Mouse (Mus musculus) heart, adult 9 months (tissue): ENCODE measurements around the gene Ankrd55.
"Not testable (repeated sequence)": the region's sequence is repeated elsewhere in the genome, so short reads cannot be mapped to it uniquely, and the experiment has no call there.

Experiments
- DNase-seq, 2 experiments: peaks; one replicate each; pipeline ENCODE4 v3.0.0; 2022; ENCODE audit warnings: low spot score in 2 of 2

The Ankrd55 gene

GRCm38 (mm10) chr13:112411216-112411822, 123.1 kb downstream of the Ankrd55 start:
- DNase-seq, result no peak

DNA sequence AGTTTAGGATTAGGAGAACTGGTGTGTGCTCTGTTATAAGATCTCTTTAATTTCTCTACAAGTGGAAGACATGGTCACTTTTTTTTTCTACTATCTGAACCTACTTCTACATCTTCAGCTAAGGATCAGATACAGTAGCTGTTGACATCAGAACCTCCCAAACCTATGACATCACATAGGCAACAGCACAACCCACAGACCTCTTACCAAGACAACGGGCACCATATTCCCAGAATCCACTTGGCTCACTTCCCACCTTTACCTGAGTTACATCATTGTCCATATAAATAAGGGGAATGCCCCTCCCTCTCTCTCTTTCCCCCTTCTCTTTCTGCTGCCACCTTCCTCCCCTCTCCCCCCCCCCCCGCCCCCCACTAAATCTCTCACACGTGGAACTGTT, 124.0 kb downstream of the Ankrd55 start:
- DNase-seq, result no peak

GRCm38 (mm10) chr13:112412824-112413223, 124.6 kb downstream of the Ankrd55 start:
- no peak for DNase-seq

DNA sequence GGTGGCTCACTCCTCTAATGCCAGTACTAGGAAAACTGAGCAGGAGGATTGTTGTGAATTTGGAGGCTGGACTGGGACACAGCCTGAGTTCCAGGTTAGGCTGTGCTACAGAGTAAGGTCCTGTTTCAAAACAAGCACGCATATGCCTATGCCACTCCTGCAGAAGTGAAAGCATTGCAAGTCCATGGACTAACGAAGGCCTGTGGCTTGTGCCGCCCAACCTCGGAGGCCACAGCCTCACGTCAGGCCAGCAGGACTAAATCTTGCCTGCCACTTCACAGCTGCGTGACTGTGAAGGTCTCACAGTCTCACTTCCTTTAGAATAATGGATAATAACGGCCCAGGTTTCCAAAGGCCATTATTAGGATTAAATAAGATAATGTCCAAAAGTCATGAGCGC, 125.4 kb downstream of the Ankrd55 start:
- no peak for DNase-seq

DNA sequence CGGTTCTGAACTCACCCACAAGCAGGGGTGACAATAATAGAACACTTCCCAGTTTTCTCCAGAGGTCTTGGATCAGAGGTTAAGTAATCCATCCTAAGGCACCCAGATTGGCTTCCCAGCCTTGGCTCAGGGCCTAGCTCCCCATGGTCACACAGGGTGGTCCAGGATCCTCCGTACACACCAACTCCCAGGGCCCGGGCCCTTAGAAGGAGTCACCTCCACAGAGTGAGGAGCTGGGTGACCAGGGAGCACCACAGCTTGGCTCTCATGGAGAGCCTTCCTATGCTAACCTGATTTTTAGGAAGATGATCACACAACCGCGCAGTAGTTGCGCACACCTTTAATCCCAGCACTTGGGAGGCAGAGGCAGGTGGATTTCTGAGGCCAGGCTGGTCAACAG, 127.6 kb downstream of the Ankrd55 start:
- DNase-seq, result no peak

- no peak for DNase-seq
These were observed 128.3 kb downstream of the Ankrd55 start for GRCm38 (mm10) chr13:112416410-112417162.

- DNase-seq, result no peak
These were observed 128.9 kb downstream of the Ankrd55 start for GRCm38 (mm10) chr13:112417163-112417523.

DNA sequence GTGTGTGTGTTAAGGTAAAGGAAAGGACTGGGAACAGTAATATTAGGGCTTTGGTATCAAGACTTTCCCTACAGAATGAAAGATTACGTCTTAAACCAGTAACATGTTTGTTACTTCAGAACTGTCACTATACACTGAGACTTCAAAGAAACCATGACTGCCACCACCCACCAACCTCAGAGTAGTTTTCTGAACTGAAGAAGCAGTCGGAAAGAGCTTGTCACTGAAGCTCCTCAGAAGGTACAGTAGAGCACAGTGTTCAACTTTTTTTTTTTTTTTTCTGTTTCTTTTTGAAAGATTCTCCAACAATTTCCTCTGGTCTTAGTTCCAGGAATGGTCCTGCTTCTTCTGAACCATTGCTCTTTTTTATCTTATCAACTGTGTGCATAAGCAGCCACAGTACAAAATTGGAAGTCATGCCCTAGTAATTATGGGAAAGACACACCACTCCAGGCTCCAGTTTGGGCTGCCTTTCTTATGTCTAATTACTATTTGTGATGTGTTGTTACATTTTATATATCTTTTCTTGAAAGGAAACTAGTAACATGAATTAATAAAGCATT, 129.7 kb downstream of the Ankrd55 start:
- no peak for DNase-seq

GRCm38 (mm10) chr13:112418595-112418994, 130.3 kb downstream of the Ankrd55 start:
- DNase-seq, result no peak

GRCm38 (mm10) chr13:112424212-112424611, 136.0 kb downstream of the Ankrd55 start:
- DNase-seq, result no peak

- DNase-seq, result no peak
These were observed 136.4 kb downstream of the Ankrd55 start for GRCm38 (mm10) chr13:112424635-112425034.

DNA sequence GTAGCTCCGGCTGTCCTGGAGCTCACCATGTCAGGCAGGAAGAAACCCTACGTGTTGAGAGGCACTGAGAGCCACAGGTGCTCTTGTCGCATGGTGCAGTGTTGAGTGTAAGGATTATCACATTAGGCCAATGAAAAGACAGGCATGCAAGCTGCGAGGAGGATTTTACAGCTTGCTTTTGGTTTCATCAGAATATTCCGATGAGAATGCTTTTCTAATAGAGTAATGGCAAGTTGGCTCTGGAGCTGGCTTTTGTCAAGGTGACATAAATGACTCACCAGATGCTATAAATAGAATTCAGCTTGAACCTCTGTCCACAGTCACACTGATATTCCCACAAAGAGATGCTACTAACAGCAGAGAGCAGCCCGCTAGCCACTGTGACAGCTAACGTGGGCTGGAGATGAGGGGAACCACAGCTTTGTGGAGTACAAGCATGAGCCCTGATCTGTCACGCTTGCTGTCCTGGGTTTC, 137.0 kb downstream of the Ankrd55 start:
- peak in 1 of 2 experiments; percentile 46 for DNase-seq

DNA sequence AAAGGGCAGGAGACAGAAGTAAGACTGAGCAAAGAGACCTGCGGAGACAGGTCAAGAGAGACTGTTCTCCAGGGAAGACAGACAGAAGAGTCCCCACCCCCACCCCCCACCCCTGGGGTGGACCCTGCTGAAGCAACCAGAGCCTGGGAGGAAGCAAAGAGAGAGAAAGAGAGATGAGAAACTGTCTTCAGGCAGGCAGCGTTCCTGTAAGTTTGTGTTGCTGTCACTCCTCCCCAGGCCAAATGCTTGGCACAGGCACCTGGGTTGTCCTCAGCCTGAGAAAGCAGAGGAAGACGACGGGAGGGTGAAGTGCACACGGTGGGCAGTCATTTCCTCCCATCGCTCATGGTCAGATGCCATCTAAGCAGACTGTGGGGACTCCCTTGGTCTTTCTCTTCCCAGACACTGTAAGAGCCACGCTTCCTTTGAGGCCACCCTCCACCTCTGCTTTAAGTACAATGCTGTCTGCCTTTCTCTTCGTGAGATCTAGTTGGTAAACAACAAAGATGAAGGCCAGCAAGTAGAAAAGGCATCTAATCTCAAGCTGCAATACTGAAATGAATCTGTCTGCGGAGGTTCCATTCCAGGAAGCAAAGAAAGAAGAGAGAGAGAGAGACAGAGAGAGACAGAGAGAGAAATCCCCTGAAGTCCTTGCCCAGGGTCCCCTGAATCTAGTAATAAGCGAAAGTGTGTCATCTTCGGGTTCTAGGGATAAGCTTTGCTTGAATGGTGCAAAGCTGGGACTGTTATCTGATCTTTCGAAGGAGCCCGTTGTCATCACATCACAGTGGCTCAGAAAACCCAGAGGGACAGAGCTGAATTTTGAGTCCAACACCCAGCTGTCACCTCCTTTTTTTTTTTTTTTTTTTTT, 138.2 kb downstream of the Ankrd55 start:
- no peak for DNase-seq

- not testable (repeated sequence) for DNase-seq
These were observed 138.9 kb downstream of the Ankrd55 start for GRCm38 (mm10) chr13:112427136-112427470.

GRCm38 (mm10) chr13:112427521-112427920, 139.3 kb downstream of the Ankrd55 start:
- no peak for DNase-seq

GRCm38 (mm10) chr13:112433271-112433670, 145.0 kb downstream of the Ankrd55 start:
- DNase-seq, result peak; percentile 20 to 62
